Mouse (Mus musculus) cerebellum, adult (tissue): ENCODE results near the gene Psmd13.
"Not testable (repeated sequence)": the region's sequence is repeated elsewhere in the genome, so short reads cannot be mapped to it uniquely, and the experiment has no call there.

Source experiments
- ATAC-seq: cut with Nextera tagmentation; 2 replicates; pipeline ENCODE4 v1.9.2; 2017; ENCODE audit warnings: mild to moderate bottlenecking, moderate library complexity, mixed read lengths; ENCODE audit not compliant: insufficient number of reproducible peaks, low FRiP score, low TSS enrichment

Gene Psmd13

GRCm38 (mm10) chr7:140855860-140856784 lies 25.6 kb upstream of the Psmd13 start, which contains the start of gene Gm45785:
Gene Gm45785, minus strand, starts transcription at chr7:140856331.
- ATAC-seq: peak; percentile 85

- ATAC-seq: peak; percentile 77
Observed at GRCm38 (mm10) chr7:140856785-140857549, 24.8 kb upstream of the Psmd13 start, which contains the start of gene Ric8a. Gene Ric8a, plus strand, starts transcription at chr7:140856957.

DNA sequence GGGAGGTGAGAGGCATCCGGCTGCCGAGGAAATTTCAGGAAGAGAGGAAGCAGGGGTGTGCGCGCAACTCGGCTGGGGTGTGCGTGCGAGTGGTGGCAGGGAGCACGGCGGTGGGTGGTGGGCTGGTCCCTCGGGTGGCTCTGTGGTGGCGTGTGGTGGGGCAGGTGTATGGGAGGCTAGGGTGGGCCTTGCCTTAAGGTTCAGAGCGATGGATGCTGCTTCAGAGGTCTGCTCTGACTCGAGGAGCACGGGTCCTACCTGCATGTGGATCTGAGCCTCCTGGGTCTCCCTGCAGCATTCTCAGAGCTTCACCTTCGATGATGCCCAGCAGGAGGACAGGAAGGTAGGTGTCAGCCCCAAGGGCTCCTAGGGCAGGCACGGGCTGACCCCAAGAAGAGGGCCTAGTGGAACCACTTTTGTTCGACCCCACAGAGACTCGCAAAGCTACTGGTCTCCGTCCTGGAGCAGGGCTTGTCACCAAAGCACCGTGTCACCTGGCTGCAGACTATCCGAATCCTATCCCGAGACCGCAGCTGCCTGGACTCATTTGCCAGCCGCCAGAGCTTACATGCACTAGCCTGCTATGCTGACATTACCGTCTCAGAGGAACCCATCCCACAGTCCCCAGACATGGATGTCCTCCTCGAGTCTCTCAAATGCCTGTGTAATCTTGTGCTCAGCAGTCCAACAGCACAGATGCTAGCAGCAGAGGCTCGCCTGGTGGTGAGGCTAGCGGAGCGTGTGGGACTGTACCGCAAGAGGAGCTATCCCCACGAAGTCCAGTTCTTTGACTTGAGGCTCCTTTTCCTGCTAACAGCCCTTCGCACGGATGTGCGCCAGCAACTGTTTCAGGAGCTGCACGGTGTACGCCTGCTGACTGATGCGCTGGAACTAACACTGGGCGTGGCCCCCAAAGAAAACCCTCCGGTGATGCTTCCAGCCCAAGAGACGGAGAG lies 23.9 kb upstream of the Psmd13 start, which contains the start of gene Bet1l:
Bet1l (minus strand) TSS at position 28 of the 956 bp plus-strand sequence.
- ATAC-seq: 0 out of 2 replicates have a peak, but pooled peaks have one; percentile 4

DNA sequence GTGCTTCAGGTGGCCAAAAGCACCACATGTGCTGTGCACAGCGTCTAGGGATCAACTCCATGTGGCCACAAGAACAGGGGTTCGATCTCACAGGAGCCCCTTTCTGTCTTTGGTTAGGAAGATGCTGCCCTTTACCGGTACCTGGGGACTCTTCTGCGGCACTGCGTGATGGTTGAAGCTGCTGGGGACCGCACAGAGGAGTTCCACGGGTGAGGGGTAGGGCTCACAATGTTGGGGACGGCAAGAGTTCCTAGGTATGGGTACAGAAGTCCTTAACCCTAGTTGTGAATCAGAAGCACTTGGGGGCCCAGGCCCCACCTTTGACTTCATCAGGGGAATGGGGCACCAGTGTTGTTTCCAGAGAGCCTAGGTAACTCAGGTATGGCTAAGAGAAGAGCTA lies 23.0 kb upstream of the Psmd13 start:
- no peak for ATAC-seq

- no peak for ATAC-seq
Observed at GRCm38 (mm10) chr7:140859997-140860396, 21.8 kb upstream of the Psmd13 start.

- no peak for ATAC-seq
Observed at GRCm38 (mm10) chr7:140860728-140861127, 21.0 kb upstream of the Psmd13 start.

DNA sequence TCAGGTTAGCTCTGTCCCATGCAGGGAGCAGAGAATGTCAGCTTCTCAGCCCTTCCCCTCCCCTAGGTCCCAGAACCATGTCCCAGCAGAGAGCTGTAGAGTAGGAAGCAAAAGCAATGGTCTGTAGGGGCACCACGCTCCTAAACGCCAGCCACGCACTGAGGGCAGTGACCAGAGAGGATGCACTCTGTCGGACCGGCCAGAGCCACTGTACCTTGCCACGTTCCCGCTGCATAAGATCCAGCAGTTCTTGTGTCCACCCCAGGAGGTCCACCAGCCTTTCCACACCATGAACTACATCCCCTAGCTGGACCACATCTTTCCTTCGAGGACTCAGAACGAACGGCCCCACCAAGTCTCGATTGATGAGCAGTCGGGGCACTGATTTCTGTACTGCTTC lies 17.0 kb upstream of the Psmd13 start:
- ATAC-seq: no peak

DNA sequence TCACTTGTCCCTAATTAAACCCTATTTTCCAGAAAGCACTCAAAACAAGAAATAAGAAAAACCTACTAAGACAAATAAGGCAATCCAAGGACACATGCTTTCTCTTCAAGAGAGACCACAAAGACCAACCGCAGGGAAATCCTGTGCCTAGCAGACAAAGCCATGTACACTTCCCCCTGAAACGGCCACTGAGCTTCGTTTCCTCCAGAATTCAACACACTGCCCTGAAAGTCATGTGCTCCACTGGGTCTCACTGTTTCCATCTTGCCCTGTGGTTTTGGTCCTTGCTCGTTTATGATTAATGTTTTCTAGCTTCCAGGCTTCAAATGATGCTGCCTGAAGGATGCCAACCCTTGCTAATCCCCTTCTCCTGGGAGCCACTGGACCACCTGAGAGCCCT lies 7.5 kb upstream of the Psmd13 start:
- no peak for ATAC-seq

DNA sequence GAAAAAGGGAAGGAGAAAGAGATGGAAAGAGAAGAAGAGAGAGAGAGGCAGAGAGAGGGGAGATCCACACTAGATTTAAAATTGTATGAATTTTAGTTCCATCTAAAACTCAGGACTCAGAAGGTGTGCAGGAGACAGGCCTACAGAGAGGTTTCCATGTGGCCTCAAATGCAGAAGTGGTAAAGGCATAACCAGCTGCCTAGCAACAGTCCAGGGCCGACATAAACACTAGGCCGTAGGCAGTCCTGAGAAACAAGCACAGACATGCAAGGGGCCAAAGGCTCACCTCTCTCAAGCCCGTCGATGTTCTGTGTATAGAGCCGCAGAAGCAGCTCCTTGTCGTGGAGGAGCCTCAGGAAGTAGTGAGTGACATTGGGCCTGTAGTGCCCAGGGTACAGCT lies 4.4 kb upstream of the Psmd13 start:
- ATAC-seq: no peak

DNA sequence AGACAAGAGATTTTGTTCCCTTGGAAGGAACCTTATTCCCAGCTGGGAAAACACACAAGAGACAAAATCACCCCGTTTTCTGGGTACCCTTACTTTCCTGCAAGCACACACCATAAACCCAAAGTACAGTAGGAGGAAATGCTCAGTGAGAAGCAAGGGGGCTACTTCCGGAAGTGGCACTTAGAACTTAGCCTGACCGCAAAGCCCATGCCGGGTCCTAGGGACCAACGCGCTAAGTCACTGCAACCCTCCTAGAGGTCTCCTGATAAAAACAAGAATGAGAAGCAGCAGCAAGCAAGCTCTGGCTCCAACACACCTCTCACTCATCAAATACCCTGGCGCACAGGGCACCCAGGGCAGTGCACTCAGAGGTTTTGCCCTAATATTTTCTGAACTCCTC lies 2.4 kb upstream of the Psmd13 start:
- ATAC-seq: no peak

GRCm38 (mm10) chr7:140880419-140880818 lies 1.3 kb upstream of the Psmd13 start:
- no peak for ATAC-seq

DNA sequence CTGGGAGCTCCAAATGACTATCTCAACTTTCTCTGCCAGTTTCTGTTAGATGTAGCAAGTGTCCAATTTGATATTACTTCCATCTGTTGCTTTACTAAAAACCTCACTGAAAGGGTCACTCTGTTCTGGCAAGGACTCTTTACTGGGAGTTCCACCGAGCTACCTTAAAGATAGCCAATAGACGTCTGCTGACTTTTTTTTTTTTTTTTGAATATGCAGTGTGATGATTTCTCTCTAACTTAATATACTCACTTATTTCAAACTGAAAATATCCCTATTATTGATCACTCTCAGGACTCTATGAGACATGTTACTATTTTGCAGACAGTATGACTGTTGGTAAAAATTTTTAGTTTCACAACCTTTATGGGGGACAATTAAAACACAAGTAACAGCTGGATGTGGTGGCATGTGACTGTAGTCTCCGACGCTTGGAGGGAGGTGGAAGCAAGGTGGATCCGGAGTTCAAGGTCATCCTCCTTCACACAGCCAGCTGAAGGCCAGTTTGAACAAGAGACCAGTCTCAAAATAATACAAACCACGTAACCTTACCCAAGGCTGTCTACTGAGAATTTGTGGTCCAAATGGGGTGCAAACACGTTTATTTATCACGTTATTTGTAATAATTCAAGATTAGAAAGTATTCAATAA lies 778 bp upstream of the Psmd13 start:
- ATAC-seq: no peak

DNA sequence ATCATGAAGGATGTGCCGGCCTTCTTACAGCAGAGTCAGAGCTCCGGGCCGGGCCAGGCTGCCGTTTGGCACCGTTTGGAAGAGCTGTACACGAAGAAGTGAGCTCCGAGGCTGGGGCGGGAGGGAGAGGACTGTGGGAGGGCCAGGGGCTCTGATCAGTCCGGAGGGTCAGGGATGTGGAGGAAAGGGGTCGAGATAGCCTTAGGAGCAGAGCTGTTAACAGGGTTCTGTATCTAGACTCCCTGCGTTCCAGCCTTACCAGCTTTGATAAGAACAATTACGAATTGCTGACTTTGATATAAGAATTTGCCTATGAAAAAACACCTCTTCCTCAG lies 668 bp downstream of the Psmd13 start:
- ATAC-seq: 0 out of 2 replicates have a peak, but pooled peaks have one; percentile 22

DNA sequence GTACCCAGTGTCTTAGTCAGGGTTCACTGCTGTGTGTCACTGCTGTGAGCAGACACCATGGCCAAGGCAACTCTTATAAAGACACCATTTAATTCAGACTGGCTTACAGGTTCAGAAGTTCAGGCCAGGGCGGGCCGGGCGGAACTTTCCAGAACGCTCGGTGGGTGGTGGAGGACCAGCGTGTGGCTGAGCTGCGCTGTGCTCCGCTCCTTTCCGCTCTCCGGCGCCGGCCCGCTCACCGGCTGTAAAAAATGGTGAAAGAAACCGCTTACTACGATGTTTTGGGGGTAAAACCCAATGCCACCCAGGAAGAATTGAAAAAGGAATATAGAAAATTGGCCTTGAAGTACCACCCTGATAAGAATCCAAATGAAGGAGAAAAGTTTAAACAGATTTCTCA lies 8.9 kb downstream of the Psmd13 start:
- ATAC-seq: not testable (repeated sequence)

DNA sequence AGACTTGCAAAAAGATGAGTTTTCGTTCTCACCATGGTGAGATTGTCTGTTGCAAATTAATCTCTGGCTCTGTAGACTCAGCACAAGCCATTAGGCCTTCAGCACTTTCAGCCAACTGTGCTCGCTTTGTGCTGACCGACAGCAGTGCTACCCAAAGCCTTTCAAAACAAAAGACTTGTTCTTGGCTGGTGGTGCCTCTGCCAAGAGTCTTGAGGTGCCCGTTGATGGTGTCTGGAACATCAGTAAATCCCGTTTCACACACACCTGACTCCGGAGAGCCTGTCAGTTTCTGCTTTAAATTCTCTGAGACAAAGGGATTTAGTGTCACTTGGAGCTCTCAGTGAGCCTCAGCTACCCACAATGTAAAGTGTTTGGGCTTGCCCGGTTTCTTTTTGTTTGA lies 12.3 kb downstream of the Psmd13 start:
- ATAC-seq: no peak

GRCm38 (mm10) chr7:140894611-140895010 lies 12.8 kb downstream of the Psmd13 start:
- ATAC-seq: no peak

DNA sequence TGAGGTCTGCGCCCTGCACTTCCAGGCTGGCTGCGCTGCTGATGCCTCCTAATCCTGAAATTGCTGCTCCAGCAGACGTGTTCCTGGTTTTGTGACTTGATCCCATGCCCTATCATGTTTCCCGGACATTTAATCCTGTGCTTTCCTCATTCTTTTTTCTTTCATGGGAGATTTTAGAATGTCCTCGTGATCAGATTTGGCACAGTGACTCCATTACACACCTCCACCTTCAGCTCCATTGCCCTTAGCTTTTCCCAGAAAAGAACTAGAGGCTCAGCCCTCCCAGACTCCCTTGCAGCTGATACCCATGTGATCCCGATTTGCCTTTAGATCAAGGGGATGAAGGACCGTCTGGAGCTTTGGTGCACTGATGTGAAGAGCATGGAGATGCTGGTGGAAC lies 16.1 kb downstream of the Psmd13 start:
- ATAC-seq: no peak

GRCm38 (mm10) chr7:140899121-140899520 lies 17.4 kb downstream of the Psmd13 start:
- no peak for ATAC-seq

DNA sequence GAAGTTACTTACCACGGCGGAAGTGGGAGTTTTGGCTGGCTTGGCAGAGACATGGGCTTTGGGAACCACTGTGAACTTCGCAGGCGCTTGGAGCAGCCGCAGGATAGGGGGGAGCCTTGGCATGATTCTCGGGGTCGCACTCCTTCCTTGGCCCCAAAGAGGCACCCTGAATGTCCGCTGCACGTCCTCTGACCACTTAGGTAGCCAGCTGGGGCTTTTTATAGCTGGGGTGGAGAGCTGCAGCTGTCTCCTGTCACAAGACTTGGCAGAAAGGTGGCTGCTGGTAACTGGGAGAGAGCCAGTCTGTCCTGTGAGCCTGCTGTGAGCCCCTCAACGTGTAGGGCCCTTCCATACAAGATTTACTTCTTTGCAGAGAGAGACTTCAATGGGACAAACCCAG lies 18.5 kb downstream of the Psmd13 start, which contains the start of gene Cox8b:
Cox8b (minus strand) TSS at position 227 of the 400 bp plus-strand sequence.
- no peak for ATAC-seq
